Mouse (Mus musculus) embryonic facial prominence, embryonic 11.5 days (tissue): ENCODE data around the gene Gmppa. TPM values are rescaled to one million over a fixed set of nuclear protein-coding genes. Genes with fewer than 3 reads are reported as not detected.

ENCODE experiments used
- ATAC-seq: fragments of 200-750 bp; cut with Nextera tagmentation; replicated peaks from 2 replicates; pipeline ENCODE4 v1.8.0; 2017; ENCODE audit warnings: low read depth; ENCODE audit not compliant: insufficient number of reproducible peaks, low FRiP score, low TSS enrichment
- DNase-seq: peaks from one replicate; pipeline ENCODE4 v3.0.0-alpha.2; 2015; ENCODE audit warnings: low spot score
- H3K27ac ChIP-seq: fragments of 300-500 bp; sonication (generic); replicated peaks from 2 replicates; pipeline ENCODE4 v1.5.1; 2014; ENCODE audit warnings: mild to moderate bottlenecking, low read depth, low read length, control low read depth
- H3K27me3 ChIP-seq: fragments of 300-500 bp; sonication (generic); 2 replicates; pipeline ENCODE4 v1.6.1; 2014; ENCODE audit warnings: mild to moderate bottlenecking, low read length, moderate library complexity, mixed read lengths; ENCODE audit not compliant: control insufficient read depth, insufficient read depth
- H3K36me3 ChIP-seq: fragments of 300-500 bp; sonication (generic); replicated peaks from 2 replicates; pipeline ENCODE4 v1.6.1; 2014; ENCODE audit warnings: low read depth, mild to moderate bottlenecking, low read length, moderate library complexity, mixed read lengths; ENCODE audit not compliant: control insufficient read depth, insufficient read depth
- H3K4me1 ChIP-seq: fragments of 300-500 bp; sonication (generic); 2 replicates; pipeline ENCODE4 v1.6.1; 2014; ENCODE audit warnings: low read length, mixed read lengths; ENCODE audit not compliant: control insufficient read depth, insufficient read depth
- H3K4me2 ChIP-seq: fragments of 300-500 bp; sonication (generic); 2 replicates; pipeline ENCODE4 v1.6.1; 2014; ENCODE audit warnings: low read depth, mild to moderate bottlenecking, control low read depth, low read length, moderate library complexity
- H3K4me3 ChIP-seq: fragments of 300-500 bp; sonication (generic); 2 replicates; pipeline ENCODE4 v1.5.1; 2014; ENCODE audit warnings: low read depth, low read length, control low read depth
- H3K9ac ChIP-seq: fragments of 300-500 bp; sonication (generic); replicated peaks from 2 replicates; pipeline ENCODE4 v1.6.1; 2014; ENCODE audit warnings: mild to moderate bottlenecking, control low read depth, low read length
- H3K9me3 ChIP-seq: fragments of 300-500 bp; sonication (generic); replicated peaks from 2 replicates; pipeline ENCODE4 v1.6.1; 2016; ENCODE audit warnings: mild to moderate bottlenecking, low read length, inconsistent platforms, mixed read lengths; ENCODE audit not compliant: control insufficient read depth
- WGBS: fragments of 180-500 bp; shearing (Covaris S2); extraction: QIAGEN DNeasy Blood & Tissue Kit; methylation state at CpG from one replicate; pipeline ENCODE4 v1.1.7; 2014; 5-methylcytosine and 5-hydroxymethylcytosine counted together
- polyA plus RNA-seq: library from polyadenylated mRNA; unstranded; fragments of >200 nt; fragmentation: Nextera tagmentation; extraction: Ambion mirVana; gene quantifications from 2 replicates; pipeline ENCODE4 v1.2.1, GENCODE M21; 2014

Gene Gmppa
- polyA plus RNA-seq, 1 experiment from 2014 or later: 38.4 TPM

DNA sequence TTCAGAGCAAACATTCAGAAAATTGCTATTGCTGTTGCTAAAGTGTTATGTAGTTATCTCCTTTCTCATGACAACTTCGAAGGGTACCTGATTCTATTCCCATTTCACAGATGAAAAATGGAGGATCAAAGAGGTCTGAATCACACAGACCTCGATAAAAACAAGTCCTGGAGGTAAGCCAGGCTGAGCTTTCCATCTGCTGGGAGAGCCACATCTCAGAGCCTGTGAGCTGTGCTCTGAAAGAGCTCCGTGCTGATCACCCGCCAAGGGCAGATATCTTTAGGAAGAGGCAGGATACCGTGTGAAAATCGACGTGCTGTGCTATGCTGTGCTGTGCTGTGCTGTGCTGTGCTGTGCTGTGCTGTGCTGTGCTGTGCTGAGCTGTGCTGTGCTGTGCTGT is 24.6 kb downstream of the Gmppa start:
- H3K27ac ChIP-seq: no peak overlapping the region
- no peak overlapping the region for H3K9ac ChIP-seq
- ATAC-seq: no peak
- DNase-seq: no peak
- 84% methylated on average over 7 of the region's 7 CpGs for WGBS
- H3K9me3 ChIP-seq: no peaks in the 10 kb centered on the region
- H3K4me1 ChIP-seq: no peaks in the 10 kb centered on the region; the same call in none of the 2 replicates
- H3K27me3 ChIP-seq: peaks cover 1% of the 10 kb centered on the region
- H3K36me3 ChIP-seq: no peaks in the 10 kb centered on the region
- H3K4me3 ChIP-seq: no peak overlapping the region
- no peak overlapping the region for H3K4me2 ChIP-seq

GRCm38 (mm10) chr1:75462636-75463035 is 26.9 kb downstream of the Gmppa start:
- H3K4me1 ChIP-seq: no peaks in the 10 kb centered on the region; the same call in none of the 2 replicates
- H3K9ac ChIP-seq: no peak overlapping the region
- WGBS: 46% methylated on average over 1 of the region's 1 CpGs
- no peak overlapping the region for H3K4me3 ChIP-seq
- H3K36me3 ChIP-seq: no peaks in the 10 kb centered on the region
- ATAC-seq: no peak
- DNase-seq: no peak
- H3K27ac ChIP-seq: no peak overlapping the region
- H3K27me3 ChIP-seq: peaks cover 2% of the 10 kb centered on the region
- H3K4me2 ChIP-seq: no peak overlapping the region
- H3K9me3 ChIP-seq: no peaks in the 10 kb centered on the region

DNA sequence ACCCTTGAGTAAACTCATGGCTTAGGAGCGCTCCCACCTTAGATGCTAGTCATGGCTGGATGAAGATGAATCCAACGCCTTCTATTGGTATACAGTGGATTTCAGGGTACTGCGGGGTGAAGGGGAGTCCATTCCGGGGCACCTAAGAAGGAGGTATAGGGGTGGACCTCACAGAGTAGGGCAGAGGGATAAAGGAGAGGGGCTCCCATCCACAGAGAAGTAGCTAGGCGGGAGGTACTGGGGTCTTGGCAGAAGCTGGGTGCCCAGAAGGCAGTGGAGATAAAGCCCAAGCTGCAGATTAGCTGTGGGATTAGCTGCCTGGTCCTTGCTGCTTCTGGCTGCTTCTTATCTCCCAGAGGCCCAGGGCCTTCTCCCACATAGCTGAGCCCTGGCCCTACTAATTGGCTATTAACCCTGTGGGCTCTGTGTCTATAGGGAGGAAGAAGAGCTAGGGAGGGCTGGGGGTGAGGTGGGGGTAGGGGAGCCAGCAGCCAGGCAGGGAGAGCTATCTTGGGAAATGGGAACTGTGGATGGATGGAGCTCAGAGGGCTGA is 28.0 kb downstream of the Gmppa start:
- Histone ChIP-seq H3K9me3 (no peaks in the 10 kb centered on the region), H3K27me3 (peaks cover 2% of the 10 kb centered on the region), H3K9ac (0 out of 2 replicates have a peak overlapping the region, but pooled peaks have one; percentile 6), H3K4me2 (no peak overlapping the region), H3K4me3 (no peak overlapping the region), H3K27ac (no peak overlapping the region), H3K36me3 (no peaks in the 10 kb centered on the region), H3K4me1 (no peaks in the 10 kb centered on the region; the same call in none of the 2 replicates)
- whole genome bisulfite sequencing: 70% methylated on average over 5 of the region's 5 CpGs
- no peak for DNase-seq
- ATAC-seq: no peak

GRCm38 (mm10) chr1:75467215-75467927 is 31.6 kb downstream of the Gmppa start:
- Histone ChIP-seq H3K27ac (no peak overlapping the region), H3K9ac (peak overlapping the region; percentile 18), H3K4me2 (no peak overlapping the region), H3K36me3 (no peaks in the 10 kb centered on the region), H3K27me3 (peaks cover 2% of the 10 kb centered on the region; the same call in 1 of the 2 replicates), H3K9me3 (no peaks in the 10 kb centered on the region), H3K4me3 (no peak overlapping the region), H3K4me1 (no peaks in the 10 kb centered on the region; the same call in 1 of the 2 replicates)
- ATAC-seq (peak; percentile 68), DNase-seq (peak; percentile 92)
- WGBS: 8% methylated on average over 14 of the region's 14 CpGs

- no peaks in the 10 kb centered on the region for H3K9me3 ChIP-seq
- H3K9ac ChIP-seq: no peak overlapping the region
- no peak overlapping the region for H3K4me2 ChIP-seq
- no peak for ATAC-seq
- no peaks in the 10 kb centered on the region for H3K36me3 ChIP-seq
- no peak for DNase-seq
- no peak overlapping the region for H3K27ac ChIP-seq
- WGBS: 80% methylated on average over 17 of the region's 17 CpGs
- peaks cover 2% of the 10 kb centered on the region; the same call in 1 of the 2 replicates for H3K27me3 ChIP-seq
- no peaks in the 10 kb centered on the region; the same call in 1 of the 2 replicates for H3K4me1 ChIP-seq
- no peak overlapping the region for H3K4me3 ChIP-seq
Observed at GRCm38 (mm10) chr1:75469287-75469825, 33.6 kb downstream of the Gmppa start.

GRCm38 (mm10) chr1:75476441-75476840 is 40.7 kb downstream of the Gmppa start:
- H3K9ac ChIP-seq: no peak overlapping the region
- peaks cover 5% of the 10 kb centered on the region; the same call in 1 of the 2 replicates for H3K4me1 ChIP-seq
- no peak overlapping the region for H3K27ac ChIP-seq
- WGBS: 92% methylated on average over 11 of the region's 11 CpGs
- H3K27me3 ChIP-seq: peaks cover 3% of the 10 kb centered on the region; the same call in 1 of the 2 replicates
- H3K9me3 ChIP-seq: no peaks in the 10 kb centered on the region
- no peak overlapping the region for H3K4me2 ChIP-seq
- peaks cover 14% of the 10 kb centered on the region for H3K36me3 ChIP-seq
- no peak overlapping the region for H3K4me3 ChIP-seq
- ATAC-seq: no peak
- DNase-seq: no peak

GRCm38 (mm10) chr1:75477264-75477965 is 41.7 kb downstream of the Gmppa start:
- ATAC-seq: no peak; the same call in 1 of the 2 replicates
- H3K27me3 ChIP-seq: peaks cover 5% of the 10 kb centered on the region; the same call in 1 of the 2 replicates

More at GRCm38 (mm10) chr1:75477264-75477965, 41.7 kb downstream of the Gmppa start:
- Histone ChIP-seq H3K9ac (no peak overlapping the region), H3K4me1 (peaks cover 5% of the 10 kb centered on the region; the same call in 1 of the 2 replicates), H3K9me3 (no peaks in the 10 kb centered on the region), H3K4me3 (peak overlapping the region; percentile 9), H3K27ac (no peak overlapping the region), H3K4me2 (peak overlapping the region; percentile 19), H3K36me3 (peaks cover 14% of the 10 kb centered on the region)
- WGBS: 12% methylated on average over 35 of the region's 35 CpGs
- peak; percentile 87 for DNase-seq
